Mouse (Mus musculus) kidney, adult 2 months (tissue): ENCODE results near the gene Ksr2. TPM values are rescaled to one million over a fixed set of nuclear protein-coding genes. Genes with fewer than 3 reads are reported as not detected.

Experiments used
- DNase-seq: peaks from one replicate; pipeline ENCODE4 v3.0.0; 2021
- H3K27ac ChIP-seq: fragments of 200-500 bp; 2 replicates; pipeline ENCODE4 v1.5.1; 2012; ENCODE audit warnings: low read depth, low read length, control low read depth, inconsistent platforms; ENCODE audit not compliant: insufficient read depth
- H3K27me3 ChIP-seq: fragments of 200-500 bp; replicated peaks from 2 replicates; pipeline ENCODE4 v1.6.1; 2012; ENCODE audit warnings: mild to moderate bottlenecking, moderate library complexity, low read length, inconsistent platforms; ENCODE audit not compliant: control insufficient read depth, insufficient read depth
- H3K36me3 ChIP-seq: fragments of 200-500 bp; 2 replicates; pipeline ENCODE4 v1.6.1; 2012; ENCODE audit warnings: mild to moderate bottlenecking, moderate library complexity, low read length, inconsistent platforms; ENCODE audit not compliant: control insufficient read depth, insufficient read depth
- H3K4me1 ChIP-seq: fragments of 200-500 bp; 2 replicates; pipeline ENCODE4 v1.6.1; 2011; ENCODE audit warnings: low read length; ENCODE audit not compliant: control insufficient read depth, insufficient read depth
- H3K4me3 ChIP-seq: fragments of 200-500 bp; 2 replicates; pipeline ENCODE4 v1.5.1; 2011; ENCODE audit warnings: mild to moderate bottlenecking, low read depth, low read length, control low read depth; ENCODE audit not compliant: insufficient read depth
- CTCF ChIP-seq: fragments of 200-500 bp; conservative IDR thresholded peaks from 2 replicates; pipeline ENCODE4 v1.5.1; 2011; ENCODE audit warnings: low read depth, mild to moderate bottlenecking, control low read depth, low read length, moderate library complexity, mixed read lengths; ENCODE audit not compliant: insufficient read depth, insufficient read length
- POLR2A ChIP-seq: fragments of 200-500 bp; IDR thresholded peaks from one replicate; pipeline ENCODE4 v1.6.1; 2011; ENCODE audit warnings: low read depth, low read length, control low read depth
- WGBS: fragments of 180-500 bp; shearing (Covaris S2); methylation state at CpG from one replicate; pipeline ENCODE4 v1.1.7; 2018; 5-methylcytosine and 5-hydroxymethylcytosine counted together
- polyA plus RNA-seq: library from polyadenylated mRNA; depleted of rRNA; stranded (reverse); fragments of >200 nt; gene quantifications from 2 replicates; pipeline ENCODE4 v1.2.3, GENCODE M21; 2012

The Ksr2 gene
- polyA plus RNA-seq, 1 experiment: 1.9 TPM

GRCm38 (mm10) chr5:117481586-117481985 lies 67.8 kb downstream of the Ksr2 start:
- H3K4me3 ChIP-seq: no peak overlapping the region
- DNase-seq: no peak
- no peak overlapping the region for H3K27ac ChIP-seq
- no peaks in the 10 kb centered on the region for H3K27me3 ChIP-seq
- 88% methylated on average over 12 of the region's 12 CpGs for WGBS
- H3K4me1 ChIP-seq: no peaks in the 10 kb centered on the region
- H3K36me3 ChIP-seq: no peaks in the 10 kb centered on the region
- TF ChIP-seq POLR2A (no peak), CTCF (no peak)

- no peaks in the 10 kb centered on the region for H3K27me3 ChIP-seq
- H3K27ac ChIP-seq: no peak overlapping the region
- TF ChIP-seq POLR2A (no peak), CTCF (no peak)
- DNase-seq: no peak
- H3K4me1 ChIP-seq: no peaks in the 10 kb centered on the region
- H3K36me3 ChIP-seq: no peaks in the 10 kb centered on the region
- WGBS: 88% methylated on average over 11 of the region's 11 CpGs
- no peak overlapping the region for H3K4me3 ChIP-seq
Observed at GRCm38 (mm10) chr5:117482013-117482412, 68.2 kb downstream of the Ksr2 start.

- WGBS: 71% methylated on average over 6 of the region's 6 CpGs
- Histone ChIP-seq H3K27me3 (no peaks in the 10 kb centered on the region), H3K4me3 (no peak overlapping the region), H3K4me1 (no peaks in the 10 kb centered on the region), H3K27ac (no peak overlapping the region), H3K36me3 (no peaks in the 10 kb centered on the region)
- no peak for TF ChIP-seq CTCF
- no peak for TF ChIP-seq POLR2A
- DNase-seq: no peak
Observed at GRCm38 (mm10) chr5:117485411-117485810, 71.6 kb downstream of the Ksr2 start.

- DNase-seq: no peak
- Histone ChIP-seq H3K4me1 (no peaks in the 10 kb centered on the region), H3K36me3 (no peaks in the 10 kb centered on the region), H3K4me3 (no peak overlapping the region), H3K27me3 (no peaks in the 10 kb centered on the region), H3K27ac (no peak overlapping the region)
- TF ChIP-seq CTCF (no peak), POLR2A (no peak)
- 64% methylated on average over 7 of the region's 7 CpGs for WGBS
Observed at GRCm38 (mm10) chr5:117486092-117486491, 72.3 kb downstream of the Ksr2 start.

GRCm38 (mm10) chr5:117488155-117488554 lies 74.4 kb downstream of the Ksr2 start:
- no peak for DNase-seq
- H3K27me3 ChIP-seq: no peaks in the 10 kb centered on the region
- no peaks in the 10 kb centered on the region for H3K36me3 ChIP-seq
- no peaks in the 10 kb centered on the region for H3K4me1 ChIP-seq
- 83% methylated on average over 6 of the region's 6 CpGs for WGBS
- TF ChIP-seq POLR2A (no peak), CTCF (no peak)
- no peak overlapping the region for H3K4me3 ChIP-seq
- no peak overlapping the region for H3K27ac ChIP-seq

- H3K4me3 ChIP-seq: no peak overlapping the region
- no peak overlapping the region for H3K27ac ChIP-seq
- no peaks in the 10 kb centered on the region for H3K27me3 ChIP-seq
- H3K4me1 ChIP-seq: no peaks in the 10 kb centered on the region
- 82% methylated on average over 16 of the region's 16 CpGs for WGBS
- no peaks in the 10 kb centered on the region for H3K36me3 ChIP-seq
- TF ChIP-seq POLR2A: no peak
- no peak for TF ChIP-seq CTCF
- DNase-seq: no peak
Observed at GRCm38 (mm10) chr5:117488670-117489325, 75.0 kb downstream of the Ksr2 start.

GRCm38 (mm10) chr5:117492933-117493863 lies 79.4 kb downstream of the Ksr2 start:
- WGBS: 29% methylated on average over 31 of the region's 31 CpGs
- Histone ChIP-seq H3K4me1 (no peaks in the 10 kb centered on the region), H3K27ac (no peak overlapping the region), H3K4me3 (no peak overlapping the region), H3K36me3 (no peaks in the 10 kb centered on the region), H3K27me3 (no peaks in the 10 kb centered on the region)
- no peak for DNase-seq
- TF ChIP-seq CTCF (no peak), POLR2A (no peak)
